Mouse (Mus musculus) spleen, embryonic (tissue): ENCODE measurements around the gene Ppia.
"Not testable (repeated sequence)": the region's sequence is repeated elsewhere in the genome, so short reads cannot be mapped to it uniquely, and the experiment has no call there.

Experiments
- CTCF ChIA-PET: fragments of 350-600 bp; sonication (Branson Sonifier 250); formaldehyde crosslinking; loops from one replicate; lab custom pipeline; 2022; lab: Charles Lee

Ppia gene

DNA sequence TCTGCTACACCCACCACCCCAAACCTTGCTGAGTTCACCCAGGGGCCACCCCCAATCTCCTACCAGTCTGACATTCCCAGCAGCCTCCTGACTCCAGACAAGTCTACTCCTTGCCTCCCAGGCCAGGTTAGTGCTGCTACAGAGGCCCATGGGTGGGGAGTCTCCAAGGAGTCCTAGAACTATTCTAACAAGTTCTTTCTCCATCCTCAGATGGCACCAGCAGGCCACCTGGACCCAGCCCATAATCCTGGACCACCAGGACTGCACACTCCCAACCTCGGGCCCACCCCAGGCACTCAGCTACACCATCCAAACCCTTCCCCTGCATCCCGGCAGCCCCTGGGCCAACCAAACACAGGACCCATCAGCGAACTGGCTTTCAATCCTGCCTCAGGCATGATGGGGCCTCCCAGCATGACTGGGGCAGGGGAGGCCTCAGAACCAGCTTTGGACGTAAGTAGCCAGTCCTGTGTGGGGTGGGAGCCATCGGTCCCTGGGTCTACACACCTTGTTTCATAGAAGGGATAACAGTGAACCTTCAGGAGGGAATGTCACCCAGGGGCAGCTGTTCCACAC lies 11.3 kb upstream of the Ppia start:
- CTCF ChIA-PET, result interaction anchor here (0.6 kb wide), 1 partner anchor 13 kb away, joined by 5 read pairs; no protein-coding TSS in a partner anchor

GRCm38 (mm10) chr11:6404699-6405566 lies 10.3 kb upstream of the Ppia start:
- CTCF ChIA-PET, result interaction anchor here (0.6 kb wide), 2 partner anchors 14 to 15 kb away, joined by 3 to 5 read pairs; no protein-coding TSS in a partner anchor

DNA sequence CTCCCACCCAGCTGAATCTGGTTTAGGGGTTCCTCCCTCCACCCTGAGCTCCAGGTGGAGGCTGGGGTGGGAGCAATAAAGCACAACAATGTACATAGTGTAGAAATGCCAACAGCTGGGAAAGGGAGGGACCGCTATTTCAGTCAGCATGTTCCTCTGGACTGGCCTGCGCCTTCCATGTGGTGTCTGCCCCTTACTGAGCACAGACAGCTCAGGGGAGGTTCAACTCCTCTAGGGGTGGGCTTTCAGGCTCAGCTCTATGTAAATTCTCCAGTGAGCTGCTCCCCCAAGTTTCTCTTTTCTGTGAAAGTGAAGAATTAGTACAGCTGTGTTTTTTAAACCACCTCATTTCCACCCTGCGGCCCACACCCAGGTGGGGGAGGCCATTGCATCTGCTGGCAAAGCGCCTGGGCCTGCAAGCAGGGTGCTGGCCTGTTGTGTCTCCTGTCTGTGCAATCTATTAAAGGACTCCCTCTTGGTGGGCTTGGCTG lies 9.6 kb upstream of the Ppia start:
- CTCF ChIA-PET, result interaction anchor here (0.6 kb wide), 1 partner anchor 15 kb away, joined by 3 read pairs; no protein-coding TSS in a partner anchor

DNA sequence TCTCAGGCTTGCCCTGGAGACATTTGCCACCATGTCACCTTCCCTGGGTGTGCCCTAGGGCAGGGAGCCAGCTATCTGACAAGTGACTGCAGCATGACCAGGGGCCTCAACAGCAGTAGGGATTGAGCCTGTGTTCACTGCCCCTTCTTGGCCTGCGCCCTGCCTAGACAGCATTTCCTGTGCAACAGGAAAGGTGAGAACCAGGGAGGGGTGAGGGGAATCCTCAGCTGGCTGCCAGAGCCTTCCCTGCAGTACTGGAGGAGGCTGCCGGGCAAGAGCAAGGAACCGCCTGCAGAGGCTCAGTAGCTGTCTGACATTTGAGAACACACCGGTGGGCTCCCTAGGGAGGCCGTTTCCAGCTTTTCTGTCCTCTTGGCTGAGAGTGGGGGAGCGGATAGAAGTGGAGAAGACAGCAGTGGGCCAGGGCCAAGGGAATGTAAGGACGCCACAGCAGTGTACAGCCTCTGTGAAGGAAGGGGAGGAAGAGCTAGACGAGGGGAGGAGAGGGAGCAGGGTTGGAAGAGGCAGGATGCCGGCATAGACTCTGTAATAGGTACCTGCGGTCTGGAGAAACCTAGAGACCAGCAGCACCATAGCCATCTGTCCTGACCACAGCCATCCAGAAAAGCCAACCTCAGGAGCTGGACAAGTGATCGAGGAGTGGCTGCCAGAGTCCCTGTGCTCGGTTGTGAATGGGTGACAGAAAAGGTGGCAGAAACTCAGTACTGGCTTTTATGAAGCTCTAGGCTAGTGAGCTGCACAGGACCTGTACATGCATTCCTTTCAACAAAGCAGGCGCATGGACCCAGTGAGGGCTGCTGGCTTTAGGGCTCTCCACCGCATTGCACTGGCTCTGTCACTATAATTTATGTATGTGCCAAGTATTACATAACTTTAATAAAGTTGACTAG lies 8.7 kb upstream of the Ppia start:
- CTCF ChIA-PET, result no interaction called here

- CTCF ChIA-PET, result no interaction called here
Measured at GRCm38 (mm10) chr11:6407162-6407621, 8.1 kb upstream of the Ppia start.

DNA sequence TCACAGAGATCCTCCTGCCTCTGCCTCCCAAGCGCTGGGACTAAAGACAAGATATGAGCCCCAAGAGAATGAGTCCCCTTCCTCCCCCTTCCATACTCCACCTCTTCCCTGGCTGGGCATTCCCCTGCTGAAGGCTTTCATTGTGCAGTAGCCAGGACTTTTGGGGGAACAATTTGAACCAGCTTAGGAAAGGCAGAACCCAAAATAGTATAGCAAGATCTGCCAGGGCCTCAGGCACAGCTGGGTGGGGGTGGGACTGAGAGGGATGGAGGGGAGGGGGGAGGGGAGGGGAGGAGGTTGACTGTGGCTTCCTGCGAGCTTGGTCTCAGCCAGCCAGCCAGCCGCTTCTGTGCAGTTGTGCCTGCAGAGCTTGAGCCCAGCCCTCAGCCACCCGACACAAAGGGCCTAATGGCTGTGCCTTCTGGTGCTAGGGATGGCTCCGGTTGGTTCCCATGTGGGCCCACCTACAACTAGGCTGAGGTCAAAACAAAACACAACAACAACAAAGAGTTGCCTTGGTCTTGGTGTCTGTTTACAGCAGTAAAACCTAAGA lies 5.1 kb upstream of the Ppia start:
- CTCF ChIA-PET, result no interaction called here

GRCm38 (mm10) chr11:6410755-6411154 lies 4.5 kb upstream of the Ppia start:
- CTCF ChIA-PET, result interaction anchor here (1.3 kb wide), 1 partner anchor 8 kb away, joined by 4 read pairs; no protein-coding TSS in a partner anchor

DNA sequence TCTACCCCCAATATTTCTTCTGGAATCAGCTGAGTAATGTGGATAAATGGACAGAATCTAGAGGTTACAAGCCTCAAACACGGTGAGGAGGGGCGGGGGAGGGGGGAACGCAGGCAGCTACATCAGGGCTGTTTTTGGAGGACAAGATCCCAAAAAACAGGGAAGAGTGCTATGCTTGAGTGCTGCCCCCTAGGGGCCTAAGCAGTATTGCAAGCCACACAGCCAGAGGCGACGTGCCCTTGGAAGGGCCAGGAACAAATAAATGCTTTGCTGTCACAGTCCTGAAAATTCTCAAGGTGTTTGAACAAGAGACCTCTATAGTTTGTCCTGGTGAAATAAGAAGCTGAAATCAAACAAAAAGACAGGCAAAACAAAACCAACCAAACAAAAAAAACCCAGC lies 3.6 kb upstream of the Ppia start:
- CTCF ChIA-PET, result interaction anchor here (0.6 to 1.3 kb wide), 4 partner anchors 9 to 66 kb away, joined by 3 to 4 read pairs (median 4); no protein-coding TSS in a partner anchor

DNA sequence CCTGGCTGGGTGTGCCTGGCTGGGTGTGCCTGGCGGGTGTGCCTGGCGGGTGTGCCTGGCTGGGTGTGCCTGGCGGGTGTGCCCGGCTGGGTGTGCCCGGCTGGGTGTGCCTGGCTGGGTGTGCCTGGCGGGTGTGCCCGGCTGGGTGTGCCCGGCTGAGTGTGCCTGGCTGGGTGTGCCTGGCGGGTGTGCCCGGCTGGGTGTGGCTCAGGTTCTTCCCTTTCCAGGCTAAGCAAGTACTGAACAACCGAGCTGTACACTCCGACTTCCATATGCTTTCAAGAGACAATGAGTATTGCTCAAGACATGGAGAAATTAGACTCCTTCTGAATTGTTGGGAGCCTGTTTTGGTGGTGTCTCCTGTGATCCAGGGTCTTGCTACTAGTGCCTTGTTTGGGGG lies 2.0 kb upstream of the Ppia start:
- CTCF ChIA-PET, result interaction anchor here (0.5 kb wide), 2 partner anchors 221 to 365 kb away, joined by 5 to 7 read pairs; no protein-coding TSS in a partner anchor

DNA sequence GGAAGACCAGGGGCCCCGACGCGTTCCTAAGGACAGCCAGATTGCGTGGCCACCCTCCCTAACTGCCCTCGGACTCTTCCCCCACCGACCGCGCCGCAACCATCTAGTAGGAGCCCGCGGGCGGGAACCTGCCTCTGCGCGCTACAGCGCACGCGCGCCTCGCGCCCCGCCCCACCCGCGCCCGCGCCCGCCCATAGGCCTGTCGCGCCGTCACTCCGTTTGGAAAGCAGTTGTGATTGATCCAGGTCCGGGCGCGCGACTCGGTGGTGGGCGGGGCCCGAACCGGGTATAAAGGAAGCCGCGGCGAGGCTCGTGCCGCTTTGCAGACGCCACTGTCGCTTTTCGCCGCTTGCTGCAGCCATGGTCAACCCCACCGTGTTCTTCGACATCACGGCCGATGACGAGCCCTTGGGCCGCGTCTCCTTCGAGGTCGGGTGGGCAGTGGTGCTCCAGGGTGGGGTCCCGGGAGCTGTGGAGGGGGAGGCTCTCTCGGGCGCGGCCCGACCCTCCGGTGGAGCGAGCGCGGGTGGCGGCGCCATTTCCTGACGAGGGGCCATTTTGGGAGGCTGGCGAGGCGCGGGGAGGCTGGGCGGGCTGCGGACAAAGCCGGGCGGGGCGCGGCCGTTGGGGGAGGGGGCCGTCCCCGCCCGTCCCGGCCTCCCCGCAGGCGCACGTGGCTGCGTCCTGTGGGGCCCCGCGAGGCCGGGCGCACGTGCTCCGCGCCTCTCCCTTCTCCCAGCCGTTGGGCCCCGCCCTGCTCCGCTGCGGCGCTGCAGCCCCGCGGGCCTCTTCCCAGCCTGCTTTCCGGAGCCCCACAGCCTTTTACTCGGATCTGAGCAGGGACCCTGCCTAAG lies 535 bp downstream of the Ppia start:
- CTCF ChIA-PET, result no interaction called here

GRCm38 (mm10) chr11:6416405-6417034 lies 1.3 kb downstream of the Ppia start:
- CTCF ChIA-PET, result no interaction called here

DNA sequence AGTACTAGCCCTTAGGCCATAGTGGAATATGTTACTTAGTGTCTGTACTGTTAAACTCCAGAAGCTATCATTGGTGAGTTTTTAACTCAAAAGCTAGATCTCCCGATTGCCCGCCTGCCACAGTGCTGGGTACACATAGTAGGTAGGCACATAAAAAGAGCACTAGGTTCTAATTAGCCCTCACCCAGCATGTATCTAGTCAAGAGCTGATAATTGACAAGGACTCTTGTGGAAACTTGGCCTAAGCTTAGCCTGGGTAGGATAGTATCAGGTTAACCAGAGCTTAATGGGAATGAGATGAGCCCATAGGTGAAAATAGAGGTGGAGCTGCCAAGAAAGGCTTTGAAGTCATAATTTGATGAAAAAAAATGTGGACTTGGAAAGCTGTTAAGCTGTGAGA lies 1.8 kb downstream of the Ppia start:
- CTCF ChIA-PET, result interaction anchor here (1.7 kb wide), 1 partner anchor 14 kb away, joined by 3 read pairs; no protein-coding TSS in a partner anchor

- CTCF ChIA-PET, result interaction anchor here (0.8 to 1.7 kb wide), 2 partner anchors 13 to 27 kb away, joined by 3 to 4 read pairs; no protein-coding TSS in a partner anchor
Measured at GRCm38 (mm10) chr11:6417490-6417889, 2.2 kb downstream of the Ppia start.

GRCm38 (mm10) chr11:6418751-6419150 lies 3.5 kb downstream of the Ppia start:
- CTCF ChIA-PET, result no interaction called here

GRCm38 (mm10) chr11:6419156-6419555 lies 3.9 kb downstream of the Ppia start:
- CTCF ChIA-PET, result not testable (repeated sequence)

GRCm38 (mm10) chr11:6420283-6420703 lies 5.0 kb downstream of the Ppia start:
- CTCF ChIA-PET, result interaction anchor here (0.7 kb wide), 1 partner anchor 15 kb away, joined by 3 read pairs; no protein-coding TSS in a partner anchor

GRCm38 (mm10) chr11:6420722-6421350 lies 5.6 kb downstream of the Ppia start:
- CTCF ChIA-PET, result interaction anchor here (0.7 kb wide), 1 partner anchor 15 kb away, joined by 3 read pairs; no protein-coding TSS in a partner anchor

- CTCF ChIA-PET, result interaction anchor here (0.6 to 1.2 kb wide), 2 partner anchors 12 to 124 kb away, joined by 3 read pairs; no protein-coding TSS in a partner anchor
Measured at GRCm38 (mm10) chr11:6430186-6430585, 14.9 kb downstream of the Ppia start.
